Mouse (Mus musculus) C2C12 (cell line): Measurements from ENCODE around the gene Dennd4a. TPM values are rescaled to one million over a fixed set of nuclear protein-coding genes. Genes with fewer than 3 reads are reported as not detected.
A peak's percentile ranks its signal among the peaks of the same experiment; 100 is the strongest.

Source experiments
- H3K27me3 ChIP-seq: one replicate; pipeline ENCODE4 v1.6.1; 2011; ENCODE audit not compliant: control insufficient read depth, insufficient read depth, insufficient read length
- H3K36me3 ChIP-seq: one replicate; pipeline ENCODE4 v1.6.1; 2011; ENCODE audit not compliant: control insufficient read depth, insufficient read depth
- H3K4me3 ChIP-seq: one replicate; pipeline ENCODE4 v1.5.1; 2011; ENCODE audit warnings: mild to moderate bottlenecking, control low read depth; ENCODE audit not compliant: poor library complexity, insufficient read depth, severe bottlenecking
- H3K79me2 ChIP-seq: one replicate; pipeline ENCODE4 v1.6.1; 2011; ENCODE audit not compliant: control insufficient read depth, insufficient read depth
- H3K79me3 ChIP-seq: one replicate; pipeline ENCODE4 v1.6.1; 2011; ENCODE audit warnings: low read depth, control low read depth
- H3ac ChIP-seq: one replicate; pipeline ENCODE3; 2011; ENCODE audit warnings: low read depth; ENCODE audit not compliant: control insufficient read depth, insufficient read length
- CEBPB ChIP-seq: IDR thresholded peaks from one replicate; pipeline ENCODE4 v1.6.1; 2011; ENCODE audit warnings: low read depth, mild to moderate bottlenecking, control low read depth, moderate library complexity
- CTCF ChIP-seq: IDR thresholded peaks from one replicate; pipeline ENCODE4 v1.5.1; 2011; ENCODE audit not compliant: control insufficient read depth, insufficient read depth, insufficient read length
- FOSL1 ChIP-seq: IDR thresholded peaks from one replicate; pipeline ENCODE4 v1.8.0; 2011; ENCODE audit warnings: mild to moderate bottlenecking, low read length; ENCODE audit not compliant: poor library complexity, insufficient read depth, severe bottlenecking
- MAX ChIP-seq: IDR thresholded peaks from one replicate; pipeline ENCODE4 v1.6.1; 2011; ENCODE audit warnings: mild to moderate bottlenecking, control low read depth
- MYOD1 ChIP-seq: IDR thresholded peaks from one replicate; pipeline ENCODE4 v1.6.1; 2011; ENCODE audit warnings: low read depth; ENCODE audit not compliant: control insufficient read depth, insufficient read length
- MYOG ChIP-seq: IDR thresholded peaks from one replicate; pipeline ENCODE4 v1.6.1; 2011; ENCODE audit not compliant: control insufficient read depth, insufficient read length; ENCODE audit errors: extremely low read depth
- USF1 ChIP-seq: IDR thresholded peaks from one replicate; pipeline ENCODE4 v1.6.1; 2011; ENCODE audit warnings: low read depth, mild to moderate bottlenecking, control low read depth, moderate library complexity
- polyA plus RNA-seq: library from polyadenylated mRNA; unstranded; fragments of >200 nt; fragmentation: generic; extraction: Trizol; gene quantifications from one replicate; pipeline ENCODE4 v1.2.1, GENCODE M21; 2012; ENCODE audit warnings: missing spikeins

Dennd4a gene
- polyA plus RNA-seq, 1 experiment: 1.3 TPM

DNA sequence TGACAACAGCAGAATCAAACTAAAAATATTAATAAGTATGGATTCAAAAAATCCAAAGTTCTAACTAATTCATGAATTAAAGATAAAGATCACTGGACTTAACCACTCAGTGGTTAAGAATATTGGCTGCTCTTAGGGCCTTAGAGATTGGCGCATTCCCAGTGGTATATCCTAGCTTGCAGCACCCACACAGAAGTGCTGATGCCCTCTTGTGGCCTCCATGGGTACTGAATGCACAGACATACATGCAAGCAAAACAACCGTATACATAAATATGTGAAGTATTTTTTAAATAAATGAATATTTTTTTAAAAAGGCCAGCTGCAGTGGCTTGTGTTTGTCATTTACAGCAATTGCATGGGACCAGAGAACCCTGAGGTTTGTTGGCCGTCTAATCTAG is 92.2 kb downstream of the Dennd4a start:
- no peak overlapping the region for H3ac ChIP-seq
- H3K4me3 ChIP-seq: no peak overlapping the region
- no peaks in the 10 kb centered on the region for H3K27me3 ChIP-seq
- TF ChIP-seq MYOD1 (no peak), CEBPB (no peak), CTCF (peak; percentile 53)
- H3K79me2 ChIP-seq: no peaks in the 10 kb centered on the region
- H3K79me3 ChIP-seq: no peaks in the 10 kb centered on the region
- no peaks in the 10 kb centered on the region for H3K36me3 ChIP-seq

DNA sequence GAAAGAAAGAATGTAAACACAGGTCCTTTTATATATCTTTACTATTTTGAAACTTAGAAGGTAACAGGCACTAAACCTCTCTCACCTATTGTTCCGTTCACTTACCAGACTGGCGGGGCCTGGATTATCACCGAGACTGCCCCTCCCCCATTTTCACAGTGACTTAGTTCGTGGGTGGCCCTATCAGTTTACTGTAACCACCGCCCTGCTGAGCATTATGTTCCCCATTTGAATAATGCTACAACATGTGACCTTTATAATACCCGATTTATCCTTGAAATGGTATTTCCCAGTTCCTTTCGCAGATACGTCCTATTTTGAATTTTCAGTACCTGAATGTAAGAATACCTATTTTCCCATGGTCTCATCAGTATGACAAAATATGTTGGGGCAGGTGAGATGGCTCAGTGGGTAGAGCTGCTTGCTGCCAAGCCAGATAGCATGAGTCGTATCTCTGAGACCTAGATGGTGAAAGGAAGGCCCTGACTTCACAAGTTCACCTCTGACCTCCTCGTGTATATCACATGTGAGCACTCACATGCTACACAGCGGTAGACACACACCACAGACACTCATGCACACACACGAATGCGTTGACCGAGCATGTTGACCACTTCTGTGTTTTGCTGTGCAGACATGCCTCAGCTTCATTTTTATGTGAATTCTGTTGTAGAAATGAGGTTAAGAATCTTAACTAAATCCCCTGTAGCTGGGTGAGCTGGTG is 93.9 kb downstream of the Dennd4a start:
- Histone ChIP-seq H3K79me3 (no peaks in the 10 kb centered on the region), H3K4me3 (no peak overlapping the region), H3ac (no peak overlapping the region), H3K36me3 (no peaks in the 10 kb centered on the region), H3K79me2 (no peaks in the 10 kb centered on the region), H3K27me3 (no peaks in the 10 kb centered on the region)
- no peak for TF ChIP-seq CEBPB
- TF ChIP-seq MYOG: no peak
- TF ChIP-seq FOSL1: no peak
- TF ChIP-seq CTCF: no peak
- no peak for TF ChIP-seq MAX
- TF ChIP-seq USF1: no peak
- no peak for TF ChIP-seq MYOD1

DNA sequence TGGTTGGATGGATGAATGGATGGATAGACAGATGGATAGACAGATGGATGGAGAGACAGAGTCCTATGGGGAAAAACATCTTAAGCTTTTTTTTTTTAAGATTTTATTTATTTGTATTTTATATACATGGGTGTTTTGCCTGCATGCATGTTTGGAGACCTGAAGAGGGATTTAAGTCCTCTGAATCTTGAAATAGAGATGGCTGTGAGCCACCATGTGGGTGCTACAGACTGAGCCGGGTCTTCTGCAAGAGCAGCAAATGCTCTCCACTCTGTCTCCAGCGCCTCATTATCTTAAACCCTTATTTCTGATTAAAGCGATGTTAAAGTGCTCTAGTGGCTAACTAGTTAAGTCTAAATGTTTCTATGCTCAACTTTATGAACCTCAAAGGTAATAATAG is 96.3 kb downstream of the Dennd4a start:
- no peaks in the 10 kb centered on the region for H3K79me2 ChIP-seq
- no peaks in the 10 kb centered on the region for H3K27me3 ChIP-seq
- no peak overlapping the region for H3ac ChIP-seq
- H3K36me3 ChIP-seq: no peaks in the 10 kb centered on the region
- H3K79me3 ChIP-seq: no peaks in the 10 kb centered on the region
- H3K4me3 ChIP-seq: no peak overlapping the region
- no peak for TF ChIP-seq USF1
- TF ChIP-seq CEBPB: no peak
- TF ChIP-seq CTCF: no peak
- no peak for TF ChIP-seq MYOD1
- no peak for TF ChIP-seq MAX
- no peak for TF ChIP-seq FOSL1
- TF ChIP-seq MYOG: no peak

DNA sequence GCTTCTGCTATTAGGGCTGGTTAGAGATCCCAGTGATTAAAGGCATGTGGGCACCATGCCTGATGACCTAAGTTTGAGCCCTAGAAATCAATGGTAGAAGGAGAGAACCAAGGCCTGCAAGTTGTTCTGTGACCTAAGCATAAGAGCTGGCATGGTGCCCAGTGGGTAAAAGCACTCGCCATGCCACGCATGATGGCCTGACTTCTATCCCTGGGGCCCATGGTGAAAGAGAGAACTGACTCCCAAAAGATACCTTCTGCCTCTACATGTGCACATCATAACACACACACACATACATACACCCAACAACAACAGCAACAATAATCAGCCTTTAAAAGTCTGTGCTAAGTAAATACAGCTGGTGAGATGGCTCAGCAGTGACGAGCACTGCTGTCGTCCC is 102.3 kb downstream of the Dennd4a start:
- TF ChIP-seq USF1: no peak
- TF ChIP-seq MYOD1: no peak
- TF ChIP-seq MAX: no peak
- no peak for TF ChIP-seq MYOG
- H3ac ChIP-seq: no peak overlapping the region
- H3K36me3 ChIP-seq: peaks cover 4% of the 10 kb centered on the region

DNA sequence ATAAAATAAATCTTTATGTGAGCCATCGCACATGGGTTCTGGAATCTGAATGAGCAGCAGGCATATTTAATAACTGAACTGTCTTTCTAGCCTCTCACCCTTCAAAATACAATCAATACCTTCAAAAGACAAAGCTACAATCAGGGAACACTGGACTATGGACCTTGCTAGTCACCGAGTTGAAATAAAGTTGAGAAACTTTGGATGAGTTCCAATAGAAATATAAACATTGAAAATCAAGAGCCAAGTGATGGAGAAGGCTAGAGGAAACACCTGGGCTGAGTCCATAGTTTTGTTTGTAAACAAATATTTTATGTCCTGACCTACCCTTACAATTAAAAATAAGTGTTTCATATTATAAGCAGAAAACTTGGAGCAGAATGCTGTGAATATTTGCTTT is 102.8 kb downstream of the Dennd4a start:
- H3ac ChIP-seq: no peak overlapping the region
- peaks cover 4% of the 10 kb centered on the region for H3K36me3 ChIP-seq
- H3K79me3 ChIP-seq: no peaks in the 10 kb centered on the region
- H3K79me2 ChIP-seq: no peaks in the 10 kb centered on the region
- no peaks in the 10 kb centered on the region for H3K27me3 ChIP-seq
- no peak for TF ChIP-seq FOSL1
- TF ChIP-seq MYOG: no peak
- TF ChIP-seq CTCF: no peak
- TF ChIP-seq USF1: no peak
- TF ChIP-seq MYOD1: no peak
- no peak for TF ChIP-seq CEBPB
- no peak for TF ChIP-seq MAX
- H3K4me3 ChIP-seq: no peak overlapping the region

More for the DNA sequence above, 102.3 kb downstream of the Dennd4a start:
- Histone ChIP-seq H3K4me3 (no peak overlapping the region), H3K79me2 (no peaks in the 10 kb centered on the region), H3K27me3 (no peaks in the 10 kb centered on the region), H3K79me3 (no peaks in the 10 kb centered on the region)

DNA sequence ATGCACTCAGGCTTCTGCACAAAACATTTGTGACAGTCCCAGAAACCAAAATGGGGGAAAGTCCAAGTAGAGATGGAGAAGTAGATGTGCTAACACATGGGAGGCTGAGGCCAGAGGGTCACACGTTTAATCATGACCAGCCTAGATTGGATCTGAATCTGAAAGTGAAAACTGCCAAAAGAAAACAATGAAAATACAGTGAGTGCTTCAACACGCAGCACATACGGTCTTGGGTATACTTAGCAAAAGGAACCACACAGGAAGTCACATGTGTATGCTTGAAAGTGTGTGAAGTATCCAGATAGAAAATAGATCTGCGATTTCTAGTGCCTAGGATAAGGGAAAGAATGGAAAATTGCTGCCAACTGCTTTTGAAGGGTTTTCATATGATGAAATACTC is 103.5 kb downstream of the Dennd4a start:
- peaks cover 4% of the 10 kb centered on the region for H3K36me3 ChIP-seq
- H3K27me3 ChIP-seq: no peaks in the 10 kb centered on the region
- TF ChIP-seq FOSL1 (no peak), CTCF (no peak), MYOG (no peak), MAX (no peak), USF1 (no peak), MYOD1 (no peak), CEBPB (no peak)
- no peak overlapping the region for H3K4me3 ChIP-seq
- no peak overlapping the region for H3ac ChIP-seq
- H3K79me2 ChIP-seq: no peaks in the 10 kb centered on the region
- H3K79me3 ChIP-seq: no peaks in the 10 kb centered on the region
